Mouse (Mus musculus): Measurements from ENCODE around the gene Rnf185.

DNA sequence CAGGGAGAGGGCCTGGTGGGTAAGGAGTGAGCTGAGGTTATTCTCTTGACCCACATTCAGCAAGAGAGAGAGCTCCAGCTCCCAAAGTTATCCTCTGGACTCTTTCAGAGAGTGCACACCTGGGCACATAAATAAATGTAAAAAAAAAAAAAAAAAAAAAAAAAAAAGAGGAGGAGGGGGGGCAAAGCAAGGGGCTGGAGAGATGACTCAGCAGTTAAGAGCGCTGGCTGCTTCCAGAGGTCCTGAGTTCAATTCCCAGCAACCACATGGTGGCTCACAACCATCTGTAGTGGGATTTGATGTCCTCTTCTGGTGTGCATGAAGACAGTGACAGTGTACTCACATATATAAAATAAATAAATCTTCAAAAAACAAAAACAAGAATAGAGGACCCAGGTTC, 45.1 kb upstream of the Rnf185 start:
- TF ChIP-seq POLR2A (IDR thresholded peaks at IDR 0.05; ENCODE audit: low read depth, low read length) (no peak), CTCF (IDR thresholded peaks at IDR 0.05; ENCODE audit: extremely low read depth, insufficient read depth, insufficient read length, insufficient replicate concordance) (no peak)

All from spleen, adult 2 months (tissue).